Mouse (Mus musculus) inflammation-experienced regulatory T-cells, adult 6 months (primary cell): ENCODE results near the gene Galnt9. TPM values are rescaled to one million over a fixed set of nuclear protein-coding genes. Genes with fewer than 3 reads are reported as not detected.

Experiments
- ATAC-seq: one replicate; pipeline ENCODE4 v1.8.0; 2017
- polyA plus RNA-seq, 3 experiments: library from polyadenylated mRNA; unstranded; fragments of 100-300 nt; shearing (Covaris generic); gene quantifications; one replicate each; pipeline ENCODE4 v1.2.1; 2017

Galnt9 gene
- polyA plus RNA-seq, 3 experiments from 2014 or later, result 4.5 to 9.7 (median 7.5) TPM

DNA sequence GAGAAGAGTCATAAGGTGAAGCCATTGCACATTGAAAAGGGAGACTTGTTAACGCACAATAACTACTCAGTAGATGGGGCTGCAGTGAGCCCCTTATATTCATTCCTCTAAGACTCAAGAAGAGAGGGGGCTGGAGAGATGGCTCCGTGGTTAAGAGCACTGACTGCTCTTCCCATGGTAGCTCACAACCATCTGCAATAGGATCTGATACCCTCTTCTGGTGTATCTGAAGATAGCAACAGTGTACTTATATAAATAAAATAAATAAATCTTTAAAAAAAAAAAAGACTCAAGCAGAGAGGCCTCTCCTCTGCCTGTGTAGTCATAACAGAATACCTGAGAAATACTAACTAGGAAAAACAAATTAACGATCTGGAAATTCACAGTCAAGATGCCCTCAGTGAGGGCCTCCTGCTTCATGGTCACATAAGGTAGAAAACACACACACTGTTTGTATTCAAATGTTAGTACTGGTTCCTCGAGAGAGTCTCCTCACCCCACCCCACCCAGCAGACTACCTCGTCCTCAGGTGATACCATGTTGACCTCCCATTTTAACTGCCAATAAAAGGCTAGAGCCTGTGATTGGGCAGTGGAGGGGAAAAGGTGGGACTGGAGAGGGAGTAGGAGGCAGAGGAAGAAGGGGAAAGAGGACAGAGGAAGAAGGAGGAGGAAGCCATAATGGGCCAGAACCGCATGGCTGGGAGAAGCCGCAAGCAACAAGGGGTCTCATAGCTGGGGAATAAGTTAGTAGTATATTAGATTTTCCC, 94.3 kb downstream of the Galnt9 start:
- ATAC-seq, result no peak

DNA sequence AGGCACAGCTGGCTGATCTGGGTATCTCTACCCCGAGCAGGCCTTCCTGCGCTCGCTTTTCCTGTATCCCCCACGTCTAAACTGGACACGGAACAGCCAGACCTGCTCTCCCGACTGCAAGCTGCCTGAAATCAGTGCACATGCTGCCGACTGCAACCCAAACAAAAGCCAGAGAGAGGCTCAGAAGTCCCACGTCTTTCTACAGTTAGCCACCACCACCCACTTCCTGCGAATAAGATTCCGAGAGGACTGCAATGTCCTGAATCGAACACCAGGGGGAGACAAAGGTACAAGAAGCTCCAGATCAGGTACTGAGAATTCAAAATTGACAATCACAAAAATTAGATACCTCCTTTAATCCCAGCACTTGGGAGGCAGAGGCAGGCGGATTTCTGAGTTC, 95.3 kb downstream of the Galnt9 start:
- peak; percentile 92 for ATAC-seq

DNA sequence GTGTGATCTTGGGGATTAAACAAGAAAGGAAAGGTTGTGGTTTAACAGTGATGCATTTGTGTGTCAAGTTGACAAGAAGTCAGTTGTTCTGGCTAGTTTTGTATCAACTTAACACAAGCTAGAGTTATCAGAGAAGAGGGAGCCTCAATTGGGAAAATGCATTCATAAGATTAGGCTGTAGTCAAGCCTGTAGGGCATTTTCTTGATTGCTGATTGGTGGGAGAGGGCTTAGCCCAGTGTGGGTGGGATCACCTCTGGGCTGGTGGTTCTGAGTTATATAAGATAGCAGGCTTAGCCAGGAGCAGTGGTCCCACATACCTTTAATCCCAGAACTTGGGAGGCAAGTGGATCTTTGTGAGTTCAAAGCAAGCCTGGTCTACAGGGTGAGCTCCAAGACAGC, 102.2 kb downstream of the Galnt9 start:
- no peak for ATAC-seq

DNA sequence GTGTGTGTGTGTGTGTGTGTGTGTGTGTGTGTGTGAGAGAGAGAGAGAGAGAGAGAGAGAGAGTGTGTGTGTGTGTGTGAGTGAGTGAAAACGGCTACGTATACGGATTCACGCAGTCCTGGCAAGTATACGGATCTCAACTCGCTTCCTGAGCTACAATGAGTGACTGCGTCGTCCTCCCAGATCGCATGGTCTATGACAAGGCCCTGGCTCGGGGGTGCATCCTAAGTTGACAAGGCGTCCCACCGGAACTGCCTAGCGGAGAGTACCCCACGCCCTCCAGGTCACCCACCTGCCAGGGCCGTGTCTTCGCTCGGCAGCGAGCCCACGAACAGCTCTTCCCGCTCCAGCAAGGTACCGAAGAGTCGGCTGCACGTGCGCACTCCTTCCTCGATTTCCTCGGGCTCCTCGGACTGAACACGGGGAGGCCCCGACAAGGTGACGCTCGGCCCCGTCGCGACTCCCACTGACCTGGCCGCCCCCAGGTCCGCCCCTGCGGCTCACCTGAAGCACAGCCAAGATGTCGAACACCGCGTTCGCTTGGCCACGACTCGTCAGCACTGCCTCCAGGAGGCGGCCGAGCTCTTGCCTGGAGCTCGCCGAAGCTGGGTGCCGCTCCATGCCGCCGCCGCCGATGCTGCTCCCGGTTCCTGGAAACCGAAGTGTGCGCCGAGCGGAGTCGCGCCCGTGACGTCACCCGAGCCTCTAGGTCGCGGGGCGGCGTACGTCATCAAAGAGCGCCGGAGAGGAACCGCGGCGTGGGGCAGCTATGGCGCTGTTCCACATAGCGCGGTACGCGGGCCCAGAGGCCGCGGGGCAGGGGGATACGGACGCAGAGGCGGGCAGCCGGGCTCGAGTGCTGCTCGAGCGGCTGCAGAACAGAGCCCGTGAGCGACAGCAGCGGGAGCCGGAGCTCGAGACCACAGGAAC, 108.8 kb downstream of the Galnt9 start, which contains the start of the genes Noc4l and Ddx51:
Gene Noc4l, minus strand, starts transcription at position 699 of the 930 bp plus-strand sequence.
Gene Ddx51, plus strand, starts transcription at position 733 of the 930 bp plus-strand sequence.
- peak; percentile 92 for ATAC-seq

DNA sequence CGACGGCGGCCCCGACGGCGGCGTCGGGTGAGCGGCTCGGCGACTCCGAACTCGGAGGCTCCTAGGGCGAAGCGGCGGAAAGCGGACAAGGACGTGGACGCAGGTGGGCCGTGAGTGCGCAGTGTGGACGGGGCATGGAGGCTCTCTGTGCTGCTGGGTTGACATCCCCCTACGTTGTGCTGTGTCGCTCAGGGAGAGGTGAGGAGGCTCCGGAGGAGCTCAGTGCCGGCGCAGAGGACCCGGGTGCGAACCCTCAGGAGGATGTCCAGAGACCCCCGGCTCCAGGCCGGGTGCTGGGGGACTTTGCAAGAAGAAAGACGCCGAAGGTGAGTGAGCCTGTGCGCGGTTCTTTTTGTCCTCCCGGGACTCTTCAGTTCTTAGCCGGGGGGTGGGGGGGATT, 109.5 kb downstream of the Galnt9 start:
- ATAC-seq, result peak; percentile 23

DNA sequence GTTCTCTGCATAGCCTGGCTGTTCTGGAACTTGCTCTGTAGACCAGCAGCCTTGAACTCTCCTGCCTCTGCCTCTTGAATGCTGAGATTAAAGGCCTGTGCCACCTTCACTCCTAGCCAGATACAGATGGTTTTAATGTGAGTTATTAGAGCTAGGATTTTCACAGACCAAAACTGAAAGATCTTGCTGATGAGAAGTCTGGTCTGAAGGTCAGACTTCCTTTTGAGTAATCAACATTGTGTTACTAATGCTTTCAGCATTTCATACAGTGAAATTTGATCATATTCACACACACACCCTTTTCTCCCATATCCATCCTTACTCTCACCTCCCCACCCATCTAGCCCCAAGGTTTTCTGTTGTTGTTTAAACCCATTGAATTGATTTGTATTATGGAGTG, 115.5 kb downstream of the Galnt9 start:
- ATAC-seq, result no peak

DNA sequence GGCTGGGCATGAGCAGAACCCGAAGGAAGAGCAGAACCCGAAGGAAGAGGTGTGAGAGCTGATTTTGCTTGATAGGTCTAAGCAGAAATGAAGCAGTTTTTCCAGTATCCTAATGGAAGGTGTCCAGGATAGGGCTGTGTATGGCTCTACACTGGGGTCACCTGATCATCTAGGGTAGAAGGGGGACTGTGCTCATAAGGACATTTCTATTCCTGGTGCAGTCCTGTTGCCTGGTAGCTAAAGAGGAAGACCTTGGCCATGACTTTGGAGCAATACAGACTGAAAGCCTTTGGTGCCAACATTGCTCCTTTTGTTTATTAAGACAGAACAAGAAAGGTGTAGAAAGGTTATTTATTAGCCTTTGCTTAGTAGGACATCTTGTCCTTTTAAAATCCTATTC, 119.9 kb downstream of the Galnt9 start:
- ATAC-seq, result no peak

DNA sequence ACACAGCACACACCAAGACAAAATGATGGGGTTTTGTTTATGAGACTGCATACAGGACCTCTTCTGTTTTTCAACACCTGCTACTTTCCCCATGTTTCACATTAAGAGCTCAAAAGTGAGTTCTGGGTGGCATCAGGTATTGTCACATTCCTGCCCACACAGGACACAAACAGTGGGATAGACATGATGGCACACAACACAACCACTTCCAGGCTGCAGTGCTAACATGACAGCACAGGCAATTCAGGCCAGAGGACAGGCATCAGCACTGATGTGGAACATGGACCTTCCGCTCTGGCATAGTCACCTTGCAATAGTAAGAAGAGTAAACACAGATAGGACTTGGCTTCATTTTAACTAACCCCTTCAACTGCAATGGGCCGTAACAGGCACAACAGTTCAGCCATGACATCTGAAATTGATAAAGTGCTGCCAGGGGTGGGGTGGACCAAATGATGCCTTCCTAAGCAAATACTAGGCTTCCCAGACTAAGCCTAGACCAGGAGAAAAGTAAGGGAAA, 120.7 kb downstream of the Galnt9 start:
- no peak for ATAC-seq

DNA sequence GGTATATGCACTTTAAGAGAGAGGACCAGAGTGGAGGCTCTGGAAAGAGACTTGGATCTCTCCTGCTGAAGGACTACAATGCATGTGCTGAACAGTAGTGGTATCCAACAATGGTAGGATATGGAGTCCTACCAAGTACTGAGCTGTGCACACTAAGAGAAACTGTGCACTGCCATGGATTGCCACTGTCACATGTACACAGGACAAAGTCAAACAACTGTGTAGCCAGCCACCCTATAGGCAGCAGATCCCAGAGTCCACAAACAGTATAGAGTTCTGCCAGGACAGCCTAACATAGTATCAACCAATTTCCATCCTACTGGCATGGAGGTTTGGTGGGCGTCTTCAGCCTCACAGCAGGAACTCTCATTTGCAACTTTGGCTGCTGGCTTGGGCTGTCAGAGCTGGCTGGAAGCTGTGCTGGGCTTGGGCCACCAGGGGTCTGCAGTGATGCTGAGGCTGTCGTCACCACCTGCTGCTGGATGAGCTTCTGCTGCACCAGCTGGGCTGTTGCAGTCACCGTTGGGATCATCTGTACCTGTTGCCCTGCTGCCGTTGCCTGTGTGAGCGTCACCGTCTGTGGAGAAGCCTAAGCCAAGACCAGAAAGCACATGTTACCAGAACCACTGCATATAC, 121.4 kb downstream of the Galnt9 start:
- no peak for ATAC-seq

Other genes starting within 250 kb of the Galnt9 start
- gene P2rx2, start 201.1 kb upstream of the Galnt9 start, polyA plus RNA-seq, result not detected
- gene Lrcol1, start 199.6 kb upstream of the Galnt9 start, polyA plus RNA-seq, result under 1 TPM in 1 of 3 experiments, not detected in 2; 0.49 TPM
- gene Fbrsl1, start 95.9 kb upstream of the Galnt9 start, polyA plus RNA-seq, result 1 to 10 TPM; 4.2 to 9.1 (median 6.6) TPM
- 10 to 100 TPM; 37.3 to 40.8 (median 40.1) TPM for gene Noc4l, start 109.1 kb downstream of the Galnt9 start, polyA plus RNA-seq
- gene Ddx51, start 109.1 kb downstream of the Galnt9 start, polyA plus RNA-seq, result 1 to 10 TPM; 2.3 to 4.5 (median 4.5) TPM
- gene Ep400, start 226.4 kb downstream of the Galnt9 start, polyA plus RNA-seq, result 10 to 100 TPM; 53.8 to 85.3 (median 69.2) TPM
- 10 to 100 TPM; 17.6 to 37.1 (median 33.8) TPM for gene Pus1, start 236.3 kb downstream of the Galnt9 start, polyA plus RNA-seq